Mouse (Mus musculus): ENCODE measurements around the gene Itga5.

Itga5 gene

DNA sequence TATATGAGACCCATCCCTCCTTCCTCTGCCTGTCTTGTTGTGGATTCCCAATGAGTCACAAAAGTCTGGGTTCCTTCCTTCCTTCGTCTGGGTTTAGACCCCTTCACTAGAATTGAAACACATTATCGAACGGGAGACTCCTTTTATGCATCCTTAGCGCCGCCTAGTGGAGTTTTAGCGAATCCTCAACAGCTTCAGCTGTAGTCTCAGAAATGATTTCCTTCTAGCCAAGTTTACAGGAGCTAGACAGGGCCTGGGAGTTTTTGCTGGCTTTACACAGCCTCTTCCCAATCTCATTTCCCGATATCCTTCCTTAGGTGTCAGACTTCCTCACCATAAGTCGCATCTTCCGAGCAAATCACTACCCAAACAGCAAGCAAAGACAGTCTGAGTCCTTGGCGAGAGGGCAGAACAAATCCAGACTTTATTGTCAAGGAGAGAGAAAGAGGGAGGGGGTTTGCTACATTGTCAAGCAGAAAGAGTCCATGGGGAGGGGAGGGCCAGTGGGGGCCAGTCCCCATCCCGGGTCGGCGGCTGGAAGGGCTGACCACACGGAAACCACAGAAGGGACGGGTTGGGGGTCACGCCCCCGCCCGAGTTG is 53.0 kb downstream of the Itga5 start:
- in situ Hi-C loops (cut with MboI, MseI): loop anchor here (10.0 kb wide), 2 partner anchors 129 to 329 kb away; no protein-coding TSS in a partner anchor

DNA sequence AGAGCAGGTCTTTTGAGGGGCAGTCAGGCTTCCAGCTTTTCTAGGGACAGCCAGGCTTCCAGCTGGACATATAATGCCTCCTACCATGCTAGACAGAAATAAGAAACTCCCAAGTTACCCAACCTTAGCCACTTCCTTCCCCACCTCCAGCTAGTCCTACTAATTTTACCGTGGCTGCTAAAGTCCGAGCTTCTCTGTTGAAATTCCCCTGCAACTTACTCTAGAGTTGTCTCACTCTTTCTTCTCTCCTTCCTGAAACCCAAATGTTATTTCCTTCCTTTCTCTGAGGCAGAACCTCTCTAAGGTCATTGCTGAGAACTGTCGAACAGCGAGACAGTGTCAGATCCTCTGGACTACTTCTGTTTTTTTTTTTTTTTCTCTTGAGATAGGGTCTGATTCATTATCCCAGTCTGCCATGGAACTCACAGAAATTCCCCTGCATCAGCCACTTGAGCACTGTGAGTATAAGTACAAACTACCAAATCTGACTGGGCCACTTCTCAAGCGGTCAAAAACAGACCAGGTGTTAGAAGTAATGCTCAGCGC is 56.1 kb downstream of the Itga5 start, which contains the start of gene Gpr84:
TSS of gene Gpr84 (minus strand) at position 248 of the 546 bp plus-strand sequence.
- in situ Hi-C loops (cut with MboI, MseI): loop anchor here (10.0 kb wide), 2 partner anchors 126 to 326 kb away; no protein-coding TSS in a partner anchor

DNA sequence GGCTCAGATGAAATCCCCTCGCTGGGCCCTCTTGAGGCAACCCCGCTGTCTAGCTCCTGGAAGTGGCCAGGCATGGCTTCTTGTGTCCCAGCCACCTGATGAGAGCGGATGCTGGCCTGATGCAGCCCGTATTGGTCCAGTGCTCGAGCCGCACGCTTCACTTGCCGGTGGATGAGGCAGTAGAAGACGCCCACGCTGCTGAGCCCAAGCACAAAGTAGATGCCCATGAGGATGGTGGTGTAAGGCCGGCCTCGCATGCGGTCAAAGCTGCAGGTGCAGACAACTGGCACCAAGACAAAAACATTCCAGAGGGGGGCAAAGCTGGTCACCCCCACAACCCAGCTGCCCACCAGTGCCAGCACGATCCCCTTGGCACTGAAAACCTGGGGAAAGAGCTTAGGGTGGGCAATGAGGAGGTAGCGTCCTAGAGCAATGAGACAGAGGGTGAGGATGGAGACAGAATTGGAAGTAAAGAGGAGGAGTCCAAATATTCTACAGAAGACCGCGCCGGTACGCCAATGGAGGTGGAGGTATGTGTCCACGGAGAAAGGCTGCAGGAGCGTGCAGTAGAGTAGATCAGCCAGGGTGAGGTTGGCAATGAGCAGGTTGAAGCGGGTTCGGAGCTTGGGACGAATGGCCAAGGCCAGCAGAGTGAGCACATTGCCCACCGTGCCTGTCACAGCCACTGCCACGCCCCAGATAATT is 57.5 kb downstream of the Itga5 start:
- in situ Hi-C loops (cut with MboI, MseI): loop anchor here (5.0 kb wide), 3 partner anchors 57 to 322 kb away; no protein-coding TSS in a partner anchor

DNA sequence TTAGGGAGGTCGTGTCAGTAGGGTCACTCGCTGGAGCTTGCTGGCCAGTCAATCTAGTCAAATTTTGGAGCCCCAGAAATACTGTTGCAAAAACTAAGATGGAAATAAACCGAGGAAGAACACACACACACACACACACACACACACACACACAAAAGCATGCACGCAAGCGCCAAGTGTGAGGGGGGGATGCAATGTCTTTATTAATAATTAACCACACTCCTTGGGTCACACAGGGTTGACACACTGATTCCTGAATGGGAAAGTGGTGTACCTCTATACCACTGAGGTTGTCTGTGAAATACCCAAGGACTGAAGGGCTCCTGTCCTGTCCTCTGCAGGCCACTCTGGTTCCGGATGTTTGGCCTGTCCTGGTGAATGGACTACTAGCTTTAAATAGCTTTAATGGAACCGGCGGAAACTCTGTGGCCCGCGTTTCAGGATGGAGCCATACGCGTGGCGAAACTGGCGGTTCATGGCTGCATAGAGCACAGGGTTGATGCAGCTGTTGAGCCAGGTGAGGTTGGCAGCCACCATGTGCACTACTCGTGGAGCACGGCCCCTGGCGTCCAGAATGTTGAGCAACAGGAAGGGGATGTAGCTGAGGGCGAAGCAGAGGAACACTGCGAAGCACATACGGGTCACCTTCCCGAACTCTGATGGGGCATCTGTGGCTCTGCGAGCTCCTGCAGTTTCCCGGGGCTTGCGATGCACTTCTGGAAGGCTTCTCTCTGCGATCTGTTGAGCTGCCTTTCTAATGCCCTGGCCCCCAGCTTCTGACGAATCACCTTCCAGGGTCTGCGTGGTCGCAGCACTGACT is 58.3 kb downstream of the Itga5 start:
- in situ Hi-C loops (cut with MboI, MseI): loop anchor here (5.0 kb wide), 3 partner anchors 56 to 321 kb away; no protein-coding TSS in a partner anchor

DNA sequence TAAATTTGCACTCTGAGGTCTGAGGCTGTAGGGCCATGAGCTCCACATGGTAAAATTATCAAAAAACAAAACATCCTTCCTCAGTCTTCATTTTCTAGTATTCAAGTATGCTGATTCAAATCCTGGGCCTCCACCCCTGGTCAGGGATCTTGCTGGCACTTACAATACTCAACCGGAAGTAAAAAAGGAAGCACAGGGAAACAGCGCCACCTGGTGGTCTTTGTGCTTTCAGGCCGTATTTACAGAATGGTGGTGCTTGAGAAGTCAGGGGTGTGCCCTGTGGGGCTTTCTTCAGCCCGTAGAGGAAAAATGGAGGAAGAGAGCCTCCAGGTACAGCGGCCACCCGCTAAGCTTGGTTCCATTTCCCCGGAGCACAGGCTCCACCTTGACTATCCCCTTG is 59.4 kb downstream of the Itga5 start:
- in situ Hi-C loops (cut with MboI, MseI): loop anchor here (5.0 kb wide), 3 partner anchors 55 to 320 kb away; no protein-coding TSS in a partner anchor

DNA sequence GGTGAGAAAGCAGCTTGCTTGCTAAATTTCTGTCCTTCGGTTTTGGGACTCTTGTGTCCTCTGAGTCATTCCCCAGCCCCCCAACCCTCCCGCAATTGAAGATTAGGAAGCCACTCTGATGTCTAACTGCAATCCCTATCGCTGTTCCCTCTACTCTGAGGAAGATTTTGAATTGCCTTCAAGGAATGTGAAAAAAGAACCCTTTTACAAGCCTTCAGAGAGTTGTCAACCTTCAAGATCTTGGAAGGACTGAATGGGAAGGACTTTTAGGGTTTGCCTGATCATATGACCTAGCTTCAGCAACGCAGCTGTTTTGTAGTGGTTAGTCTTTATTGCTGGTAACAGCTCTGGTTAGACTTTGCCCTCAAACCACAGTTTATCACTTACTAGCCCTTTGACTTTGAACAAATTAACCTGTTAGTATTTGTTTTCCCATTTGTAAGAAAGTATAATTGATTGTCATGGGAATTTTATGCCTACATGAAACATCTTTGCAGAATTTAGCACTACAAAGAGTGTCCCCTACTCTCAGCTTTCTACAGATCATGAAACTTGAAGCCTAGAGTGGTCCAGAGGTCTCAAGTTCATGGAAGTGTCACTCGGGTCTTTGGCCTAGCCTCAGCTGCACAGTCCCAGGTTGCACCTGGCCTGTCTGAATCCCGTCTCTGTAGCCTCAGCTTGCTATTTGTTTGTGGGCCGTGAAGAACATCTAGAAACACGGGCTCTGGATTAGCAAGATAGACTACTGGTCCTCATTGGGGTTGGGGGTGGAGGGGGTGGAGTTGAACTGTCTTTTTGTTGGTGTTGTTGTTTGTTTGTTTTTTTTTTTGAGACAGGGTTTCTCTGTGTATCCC is 60.5 kb downstream of the Itga5 start:
- in situ Hi-C loops (cut with MboI, MseI): loop anchor here (5.0 kb wide), 3 partner anchors 54 to 319 kb away; no protein-coding TSS in a partner anchor

DNA sequence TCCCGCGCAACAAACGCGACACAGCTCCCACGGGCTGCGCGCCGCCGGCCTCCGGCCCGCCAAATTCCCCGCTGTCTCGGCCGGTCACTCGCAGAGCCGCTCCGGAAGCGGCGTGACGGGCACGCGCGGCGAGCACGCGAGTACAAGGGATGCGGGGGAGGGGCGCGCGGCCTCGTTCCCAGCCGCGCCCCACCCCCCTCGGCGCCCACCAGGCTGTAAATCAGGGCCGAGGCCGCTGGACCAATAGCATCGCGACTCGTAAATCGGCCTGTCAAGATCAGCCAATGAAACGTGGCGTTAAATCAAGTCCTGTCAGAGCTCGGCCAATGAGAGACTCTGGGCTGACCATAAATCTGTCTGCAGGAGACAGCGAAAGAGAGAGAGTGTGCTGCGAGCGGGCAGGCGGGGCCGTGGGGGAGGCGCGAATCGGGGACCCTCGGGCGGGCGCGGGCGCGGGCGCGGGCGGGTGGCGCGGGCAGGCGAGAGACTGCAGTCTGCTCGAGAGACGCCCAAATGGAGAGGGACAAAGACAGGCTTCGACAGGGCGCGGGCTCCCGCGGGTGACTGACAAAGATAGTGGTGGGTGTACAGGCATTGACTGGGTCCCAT is 61.4 kb downstream of the Itga5 start:
- in situ Hi-C loops (cut with MboI, MseI): loop anchor here (5.0 kb wide), 3 partner anchors 53 to 318 kb away; no protein-coding TSS in a partner anchor

DNA sequence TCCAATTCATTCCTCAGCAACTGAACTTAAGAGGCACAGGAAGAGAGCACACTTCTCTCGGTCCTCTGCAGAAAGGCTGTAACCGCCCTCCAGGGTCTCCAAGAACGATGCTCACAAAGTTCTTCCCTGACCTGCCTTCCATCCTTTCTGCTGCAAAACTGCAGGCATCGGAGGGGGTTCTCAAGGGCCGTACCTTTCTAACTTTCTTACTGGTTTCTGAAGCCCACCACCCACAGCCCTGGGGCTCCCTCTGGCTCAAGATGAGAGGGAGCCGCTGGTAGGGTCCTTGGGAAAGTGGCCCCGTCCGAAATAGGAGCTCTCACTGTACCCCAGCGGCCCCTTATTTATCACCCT is 62.0 kb downstream of the Itga5 start:
- in situ Hi-C loops (cut with MboI, MseI): no loop called here

DNA sequence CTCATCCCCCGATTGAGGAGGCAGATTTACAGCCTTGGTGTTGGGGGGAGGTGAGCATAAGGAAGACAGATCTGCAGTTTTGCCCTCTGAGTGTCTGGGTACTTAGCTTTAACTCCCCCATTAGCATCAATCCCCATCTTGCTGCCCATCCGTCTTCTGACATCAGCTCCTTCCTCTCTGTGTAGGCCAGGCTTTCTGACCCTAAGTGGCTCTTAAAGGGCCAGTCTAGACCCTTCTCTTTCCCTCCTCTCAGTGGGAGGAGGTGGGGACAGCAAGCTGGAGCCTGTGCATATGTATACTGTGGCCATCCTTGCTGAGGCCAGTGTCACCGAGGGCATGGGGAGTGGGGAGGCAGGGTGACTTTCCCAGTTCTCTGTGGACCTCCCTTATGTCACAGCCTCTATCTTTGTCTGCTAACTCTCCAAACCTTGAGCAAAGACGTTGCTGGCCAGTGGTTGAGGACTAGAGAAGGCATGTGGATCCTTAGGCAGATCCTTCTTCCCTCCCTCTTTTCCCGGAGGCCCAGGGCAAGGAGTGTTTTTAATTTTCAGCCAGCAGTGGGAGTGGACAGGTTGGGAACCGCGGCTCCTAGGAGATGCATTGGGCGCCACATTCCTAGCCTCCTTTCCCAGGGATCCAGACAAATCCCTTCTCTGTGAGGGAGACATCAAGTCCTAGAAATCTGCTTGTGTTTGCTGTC is 62.5 kb downstream of the Itga5 start:
- in situ Hi-C loops (cut with MboI, MseI): no loop called here

DNA sequence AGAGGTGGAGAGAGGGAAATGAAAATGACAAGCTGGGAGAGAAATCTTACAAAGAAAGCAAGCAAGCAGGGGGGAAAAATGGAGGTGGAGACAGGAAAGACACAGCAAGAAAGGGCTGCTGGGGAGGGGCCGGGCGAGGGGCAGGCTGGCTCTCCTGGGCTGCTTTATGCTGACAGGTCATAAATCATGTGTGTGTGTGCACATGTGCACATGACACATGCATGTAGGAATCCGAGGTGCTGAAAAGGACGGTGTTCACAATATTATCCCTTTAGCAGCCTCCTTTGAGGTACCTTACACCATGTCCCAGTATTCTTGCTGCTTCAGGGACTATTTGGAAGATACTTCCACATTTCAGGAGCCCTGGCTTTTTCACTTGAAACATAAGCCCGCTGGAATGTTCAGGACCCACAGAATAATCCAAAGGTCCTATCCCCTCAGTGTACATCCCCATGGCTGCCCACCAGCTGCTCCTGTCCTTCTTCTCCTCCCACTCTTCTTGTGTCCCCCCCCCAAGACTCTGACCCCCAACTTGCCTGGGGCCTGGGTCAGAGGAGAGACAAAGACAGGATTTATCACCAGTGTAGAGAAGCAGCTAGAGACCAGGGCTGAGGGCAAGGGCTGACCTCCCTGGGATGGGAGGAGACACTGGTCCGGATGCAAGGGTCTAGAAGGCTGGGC is 64.1 kb downstream of the Itga5 start:
- in situ Hi-C loops (cut with MboI, MseI): no loop called here

DNA sequence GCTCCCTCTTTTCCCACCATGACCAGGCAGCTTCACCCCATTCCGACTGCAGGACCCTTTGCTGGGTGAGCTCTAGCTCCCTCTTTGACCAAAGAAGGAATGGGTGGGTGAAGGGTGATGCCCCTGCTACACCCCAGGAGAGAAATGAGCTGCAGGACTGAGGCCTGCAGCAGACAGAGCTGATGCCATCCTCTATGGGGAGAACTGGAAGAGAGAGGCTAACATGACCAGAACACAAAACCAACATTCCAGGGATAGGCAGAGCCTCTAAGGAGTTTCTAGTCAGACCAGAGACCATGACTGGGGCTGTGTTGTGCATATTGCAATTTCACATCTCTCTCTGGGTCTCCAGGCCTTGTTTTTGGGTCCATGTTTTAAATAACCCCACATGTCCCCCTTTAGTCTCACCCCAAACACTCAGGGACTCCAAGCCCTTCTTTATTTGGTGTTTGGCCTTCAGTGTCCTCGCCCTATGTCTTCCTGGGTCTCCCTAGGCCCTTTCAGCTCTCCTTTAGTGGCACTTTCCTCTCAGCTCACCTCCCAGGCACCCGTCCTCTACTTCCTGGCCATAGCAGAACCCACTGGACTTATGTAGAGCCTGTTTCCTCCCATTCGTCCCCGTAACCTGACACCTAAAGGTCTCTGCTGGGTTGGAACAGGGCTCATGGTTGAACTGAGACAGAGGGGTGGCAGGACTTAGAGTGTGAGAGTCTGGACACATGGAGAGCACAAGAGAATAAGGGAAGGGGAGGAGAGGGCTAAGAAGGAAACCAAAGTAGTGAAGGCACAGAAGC is 64.8 kb downstream of the Itga5 start:
- in situ Hi-C loops (cut with MboI, MseI): no loop called here

DNA sequence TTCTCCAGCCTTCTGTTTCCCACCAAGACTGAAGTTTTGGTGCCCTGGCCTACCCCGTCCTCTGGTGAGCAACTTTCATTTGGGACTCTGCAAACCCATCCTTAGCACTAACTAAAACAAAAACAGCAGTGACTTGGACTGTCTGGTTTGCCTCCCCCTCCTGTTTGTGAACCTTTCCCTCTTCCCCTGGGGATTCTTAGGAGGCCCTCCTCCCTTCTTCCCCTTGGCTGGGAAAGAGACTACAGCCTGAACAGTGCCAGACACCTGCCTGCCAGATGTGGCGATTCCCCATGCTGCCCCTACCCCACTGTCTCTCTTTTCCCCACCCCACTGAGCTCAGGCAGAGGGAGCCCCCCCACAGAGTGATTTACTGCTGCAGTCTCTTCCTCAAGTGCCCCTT is 65.5 kb downstream of the Itga5 start:
- in situ Hi-C loops (cut with MboI, MseI): no loop called here

DNA sequence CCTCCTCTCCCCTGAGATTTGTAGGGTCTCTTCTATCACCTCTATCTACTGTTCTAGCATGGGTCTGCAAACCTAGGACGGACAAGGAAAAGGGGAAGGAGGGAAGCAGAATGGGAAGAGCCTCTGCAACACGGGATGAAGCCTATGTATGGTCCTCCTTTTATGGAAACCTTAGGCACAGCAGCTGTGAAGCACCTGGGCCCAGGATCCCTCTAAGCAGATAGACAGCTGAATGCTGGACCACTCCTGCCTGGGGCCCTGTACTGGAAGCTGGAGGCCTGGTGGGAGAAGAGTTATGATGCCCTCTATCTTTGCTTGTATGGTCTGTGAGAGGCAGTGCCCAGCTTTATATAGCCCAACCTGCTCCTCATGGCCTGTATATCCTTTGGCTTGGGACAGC is 66.0 kb downstream of the Itga5 start:
- in situ Hi-C loops (cut with MboI, MseI): no loop called here

DNA sequence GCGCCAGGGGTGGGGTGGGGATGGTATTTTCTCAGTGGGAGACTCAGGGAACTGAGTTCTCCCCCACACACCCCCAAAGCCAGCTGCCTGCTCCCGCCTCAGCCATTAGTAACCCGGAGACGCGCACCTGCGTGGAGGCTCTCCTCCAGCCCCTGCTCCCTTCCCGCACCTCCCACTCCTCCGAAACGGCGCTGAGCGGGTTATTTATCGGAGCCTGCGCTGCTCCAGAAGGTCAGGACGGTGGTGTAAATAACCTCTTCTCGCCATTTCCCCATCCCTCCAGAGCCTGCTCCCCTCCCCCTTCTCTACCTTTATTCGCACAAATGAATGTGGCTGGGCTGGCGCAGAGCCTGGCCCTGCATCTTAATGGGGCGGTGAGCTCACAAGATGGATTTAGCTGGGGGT is 66.5 kb downstream of the Itga5 start:
- in situ Hi-C loops (cut with MboI, MseI): no loop called here

DNA sequence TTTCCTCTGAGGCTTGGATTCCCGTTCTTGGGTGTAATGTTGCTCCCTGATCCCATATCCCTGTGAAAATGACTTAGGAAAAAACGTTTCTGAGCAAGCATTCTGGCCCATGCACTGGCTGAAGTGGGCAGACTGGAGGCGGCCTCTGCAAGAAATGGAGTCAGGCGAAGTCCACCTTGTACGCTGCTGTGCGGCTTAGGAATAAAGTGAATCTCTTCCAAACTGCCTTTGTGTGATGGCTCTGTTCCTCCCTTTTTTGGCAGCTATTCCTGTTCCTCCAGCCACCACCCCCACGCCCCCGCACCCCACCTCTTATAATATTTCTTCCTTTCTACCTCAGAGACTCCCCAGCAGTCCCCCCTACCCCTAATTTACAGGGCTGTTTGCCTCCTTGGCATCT is 66.9 kb downstream of the Itga5 start:
- in situ Hi-C loops (cut with MboI, MseI): no loop called here

DNA sequence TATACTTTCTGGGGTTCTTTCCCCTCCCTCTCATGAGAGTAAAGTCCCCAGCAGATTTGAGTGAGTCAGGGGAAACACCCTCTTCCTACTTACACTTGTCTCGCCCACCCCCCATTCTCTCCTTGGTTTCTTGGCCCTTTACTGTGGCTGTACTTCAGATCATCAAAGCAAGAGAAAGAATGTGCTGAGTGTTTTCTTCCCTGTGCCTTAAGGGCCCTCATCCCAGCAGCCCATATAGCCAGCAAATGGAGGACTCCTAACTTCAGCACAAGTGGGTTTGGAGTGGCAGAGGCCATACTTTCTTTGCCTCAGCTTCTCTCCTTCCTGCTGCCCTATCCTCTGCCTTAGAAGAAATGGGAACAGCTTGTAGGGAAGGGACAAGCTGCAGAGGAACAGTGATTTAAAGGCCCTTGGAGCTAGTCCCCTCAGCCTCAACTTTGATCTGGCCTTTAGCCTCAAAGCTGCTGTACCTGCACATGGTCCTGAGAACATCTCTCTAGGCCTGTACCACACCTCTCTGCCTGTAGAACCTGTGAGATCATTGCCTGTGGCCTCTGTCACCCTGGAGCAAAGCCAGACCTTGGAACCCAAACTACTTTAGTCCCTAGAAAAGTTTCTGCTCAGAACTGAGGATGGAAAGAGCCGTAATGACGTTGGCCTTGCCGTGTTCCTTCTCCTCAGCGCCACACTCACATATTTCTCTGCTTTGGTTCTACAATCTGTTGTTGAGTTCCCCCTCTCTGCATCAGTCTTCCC is 67.5 kb downstream of the Itga5 start:
- in situ Hi-C loops (cut with MboI, MseI): no loop called here

DNA sequence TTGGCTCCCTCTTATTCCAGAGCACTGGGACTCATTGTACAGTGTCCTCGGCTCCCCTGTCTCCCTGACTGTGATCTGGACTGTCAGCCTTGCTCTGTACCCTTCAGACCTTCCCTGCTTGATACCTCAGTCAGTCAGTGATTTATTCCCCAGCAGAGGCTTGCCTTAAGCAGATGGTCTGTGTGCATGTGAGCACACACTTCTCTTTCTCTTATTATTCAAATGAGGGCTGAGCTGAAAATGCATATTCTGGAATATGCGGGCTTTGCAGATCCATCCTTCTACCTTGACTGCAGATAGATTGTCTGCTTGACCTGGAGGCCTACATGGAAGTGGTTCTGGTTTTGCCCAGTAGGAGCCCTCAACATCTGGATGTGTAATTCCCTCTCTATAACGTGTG is 68.5 kb downstream of the Itga5 start:
- in situ Hi-C loops (cut with MboI, MseI): no loop called here

DNA sequence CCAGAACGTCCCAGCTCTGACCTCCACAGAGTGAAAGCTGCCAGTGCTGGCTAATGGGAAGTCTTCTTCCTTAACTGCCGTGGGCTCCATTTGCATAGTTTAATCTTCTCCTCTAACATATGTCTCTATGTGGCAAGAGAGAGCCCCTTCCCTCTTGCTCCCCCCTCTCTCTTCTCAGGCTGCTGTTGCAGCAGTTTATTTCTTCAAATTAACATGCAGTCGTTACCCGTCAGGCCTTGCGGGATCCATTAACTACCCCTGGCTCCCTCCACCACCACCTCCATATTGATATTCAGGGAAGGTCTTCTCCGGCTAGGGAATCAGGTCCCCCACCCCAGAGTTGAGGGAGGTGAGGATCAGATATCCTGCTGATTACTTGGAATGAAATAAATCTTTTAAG is 69.2 kb downstream of the Itga5 start:
- in situ Hi-C loops (cut with MboI, MseI): no loop called here
